Mouse (Mus musculus) CD4-positive helper T cell, adult 2 months (primary cell): ENCODE results near the gene Fpr-rs3.

Source experiments
- DNase-seq: peaks from one replicate; pipeline ENCODE4 v3.0.0-alpha.2; 2012; ENCODE audit warnings: low read depth, missing footprints, low spot score

The Fpr-rs3 gene

DNA sequence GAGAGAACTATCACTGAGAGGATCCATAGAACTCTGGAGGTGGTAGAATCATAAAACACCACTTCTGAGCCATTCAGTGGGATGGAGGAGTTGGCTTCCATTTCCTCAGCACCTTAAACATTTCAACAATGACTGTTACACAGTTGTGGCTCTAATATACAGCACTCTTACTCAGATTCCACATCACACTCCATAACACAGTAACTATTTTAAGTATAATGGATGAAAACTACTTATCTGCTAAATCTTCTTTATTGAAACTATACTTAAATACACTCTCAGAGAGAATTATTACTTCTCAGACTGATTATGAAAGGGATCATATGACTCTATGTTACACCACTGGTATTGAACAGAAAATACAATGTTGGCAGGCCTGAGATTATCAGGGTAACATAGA is at the start of gene Fpr-rs3:
TSS of gene Fpr-rs3 (minus strand) at position 101 of the 400 bp plus-strand sequence.
- DNase-seq, result no peak

GRCm38 (mm10) chr17:20596323-20596722 is 28.4 kb downstream of the Fpr-rs3 start, which contains the start of gene Vmn2r110:
Gene Vmn2r110 (minus strand): TSS chr17:20596423.
- no peak for DNase-seq
